Mouse (Mus musculus) brain, embryonic 14.5 days (tissue): ENCODE data around the gene Rec8. TPM values are rescaled to one million over a fixed set of nuclear protein-coding genes. Genes with fewer than 3 reads are reported as not detected.

Experiments
- DNase-seq: peaks from one replicate; pipeline ENCODE4 v3.0.0-alpha.2; 2011; ENCODE audit warnings: low read depth
- CTCF ChIP-seq: fragments of 200-500 bp; IDR thresholded peaks from 2 replicates; pipeline ENCODE4 v1.5.1; 2012; ENCODE audit warnings: inconsistent platforms, mild to moderate bottlenecking, moderate library complexity, borderline replicate concordance; ENCODE audit not compliant: insufficient read depth, insufficient read length; ENCODE audit errors: extremely low read depth
- POLR2A ChIP-seq: fragments of 200-500 bp; IDR thresholded peaks from 2 replicates; pipeline ENCODE4 v1.6.1; 2012; ENCODE audit warnings: mild to moderate bottlenecking, inconsistent platforms, borderline replicate concordance; ENCODE audit not compliant: poor library complexity, insufficient read depth, insufficient read length, severe bottlenecking; ENCODE audit errors: extremely low read depth
- polyA plus RNA-seq: library from polyadenylated mRNA; depleted of rRNA; stranded (reverse); fragments of >200 nt; gene quantifications from 2 replicates; pipeline ENCODE4 v1.2.3, GENCODE M21; 2012; rRNA removed

The Rec8 gene
- polyA plus RNA-seq: 15.9 and 18.4 TPM in 2 replicates

DNA sequence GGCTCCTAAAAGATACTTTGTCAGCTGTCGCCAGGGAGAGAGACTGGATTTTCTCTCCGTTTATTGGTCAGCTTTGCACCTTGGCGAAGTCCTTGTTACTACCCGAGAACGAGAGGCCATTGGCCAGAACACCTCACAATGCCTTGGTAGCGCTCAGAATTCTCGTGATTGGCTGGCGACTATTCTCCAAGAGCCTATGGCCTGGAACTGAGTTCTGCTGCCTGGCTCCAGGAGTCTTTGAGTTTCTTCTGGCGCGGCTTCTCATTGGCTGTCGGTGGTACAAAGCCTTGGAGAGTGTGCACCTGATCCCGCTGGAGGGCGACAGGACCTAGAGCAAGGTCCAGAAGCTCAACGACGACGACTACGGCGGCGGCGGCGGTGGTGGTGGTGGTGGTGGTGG is at the start of gene Rec8:
TSS of gene Rec8 (plus strand) at position 216 of the 400 bp plus-strand sequence.
- DNase-seq: peak; percentile 82
- TF ChIP-seq CTCF (no peak), POLR2A (no peak)

GRCm38 (mm10) chr14:55570588-55570987 is 47.2 kb upstream of the Rec8 start:
- no peak for DNase-seq
- TF ChIP-seq CTCF (no peak), POLR2A (no peak)

- TF ChIP-seq POLR2A: no peak
- TF ChIP-seq CTCF: no peak
- DNase-seq: no peak
Measured at GRCm38 (mm10) chr14:55571760-55572159, 46.1 kb upstream of the Rec8 start.

DNA sequence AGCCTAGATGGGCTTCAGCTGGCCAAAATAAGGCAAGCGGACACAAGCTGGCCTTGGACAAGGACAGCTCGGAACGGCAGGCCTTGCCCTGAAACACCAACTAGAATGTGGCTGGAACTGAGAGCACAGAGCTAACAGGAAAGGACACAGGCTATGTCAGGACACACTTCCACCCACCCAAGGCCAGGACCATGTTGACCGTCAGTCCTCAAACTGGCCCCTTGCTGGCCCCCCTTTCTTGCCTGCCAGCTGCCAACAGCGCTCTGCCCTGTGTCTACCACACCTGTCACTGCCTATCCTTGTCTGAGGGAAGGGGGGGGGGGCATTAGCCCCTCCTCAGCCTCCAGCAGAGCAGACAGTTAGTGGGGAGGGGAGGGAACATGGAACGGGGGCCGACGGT is 42.5 kb upstream of the Rec8 start, which contains the start of gene Fitm1:
TSS of gene Fitm1 (plus strand) at position 316 of the 400 bp plus-strand sequence.
- TF ChIP-seq CTCF (no peak), POLR2A (no peak)
- no peak for DNase-seq

GRCm38 (mm10) chr14:55575711-55576110 is 42.1 kb upstream of the Rec8 start:
- TF ChIP-seq CTCF (no peak), POLR2A (no peak)
- DNase-seq: no peak

GRCm38 (mm10) chr14:55576376-55576775 is 41.5 kb upstream of the Rec8 start:
- no peak for DNase-seq
- no peak for TF ChIP-seq CTCF
- no peak for TF ChIP-seq POLR2A

DNA sequence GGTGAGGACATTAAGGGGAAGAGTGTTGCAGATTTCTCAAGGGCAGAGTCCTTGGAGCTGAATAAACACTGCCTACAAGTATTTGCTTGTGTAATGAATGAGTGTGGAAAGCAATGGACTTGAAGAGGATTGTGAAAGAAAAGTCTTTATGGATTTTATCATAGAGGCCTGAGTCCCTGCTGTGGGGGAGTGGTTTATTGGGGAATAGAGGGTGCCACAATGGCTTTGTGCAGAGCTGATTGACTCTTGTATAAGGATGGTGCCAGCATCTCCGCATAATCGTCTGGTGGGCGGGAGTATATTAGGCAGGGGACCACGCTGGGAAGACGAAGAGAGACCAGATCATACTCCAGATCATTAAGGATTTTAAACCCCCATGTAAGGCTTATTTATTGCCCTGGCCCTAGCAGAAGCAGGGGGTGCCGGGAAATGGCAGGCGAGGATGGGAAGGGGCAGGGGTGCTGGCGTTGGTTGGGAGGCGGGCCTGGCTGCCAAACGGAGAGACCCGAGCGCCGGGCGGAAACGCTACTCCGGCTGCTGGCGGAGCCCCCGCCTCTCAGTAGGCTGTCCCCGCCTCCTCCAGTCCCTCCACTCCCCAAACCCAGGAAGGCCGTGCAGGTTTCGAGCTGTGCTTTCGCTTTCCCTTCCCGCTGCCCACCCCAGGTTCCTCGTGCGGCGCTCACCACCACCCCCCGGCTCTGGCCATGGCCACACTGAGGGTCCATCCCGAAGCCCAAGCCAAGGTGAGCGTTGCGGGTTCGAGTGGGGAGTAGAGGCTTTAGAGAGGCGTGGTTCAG is 39.8 kb upstream of the Rec8 start, which contains the start of gene Psme1:
TSS of gene Psme1 (plus strand) at position 253 of the 797 bp plus-strand sequence.
- TF ChIP-seq POLR2A (peak; percentile 45; the same call in 1 of the 2 replicates), CTCF (no peak)
- peak; percentile 93 for DNase-seq

- DNase-seq: peak; percentile 62
- no peak for TF ChIP-seq CTCF
- no peak for TF ChIP-seq POLR2A
Measured at GRCm38 (mm10) chr14:55578668-55579269, 39.1 kb upstream of the Rec8 start.

DNA sequence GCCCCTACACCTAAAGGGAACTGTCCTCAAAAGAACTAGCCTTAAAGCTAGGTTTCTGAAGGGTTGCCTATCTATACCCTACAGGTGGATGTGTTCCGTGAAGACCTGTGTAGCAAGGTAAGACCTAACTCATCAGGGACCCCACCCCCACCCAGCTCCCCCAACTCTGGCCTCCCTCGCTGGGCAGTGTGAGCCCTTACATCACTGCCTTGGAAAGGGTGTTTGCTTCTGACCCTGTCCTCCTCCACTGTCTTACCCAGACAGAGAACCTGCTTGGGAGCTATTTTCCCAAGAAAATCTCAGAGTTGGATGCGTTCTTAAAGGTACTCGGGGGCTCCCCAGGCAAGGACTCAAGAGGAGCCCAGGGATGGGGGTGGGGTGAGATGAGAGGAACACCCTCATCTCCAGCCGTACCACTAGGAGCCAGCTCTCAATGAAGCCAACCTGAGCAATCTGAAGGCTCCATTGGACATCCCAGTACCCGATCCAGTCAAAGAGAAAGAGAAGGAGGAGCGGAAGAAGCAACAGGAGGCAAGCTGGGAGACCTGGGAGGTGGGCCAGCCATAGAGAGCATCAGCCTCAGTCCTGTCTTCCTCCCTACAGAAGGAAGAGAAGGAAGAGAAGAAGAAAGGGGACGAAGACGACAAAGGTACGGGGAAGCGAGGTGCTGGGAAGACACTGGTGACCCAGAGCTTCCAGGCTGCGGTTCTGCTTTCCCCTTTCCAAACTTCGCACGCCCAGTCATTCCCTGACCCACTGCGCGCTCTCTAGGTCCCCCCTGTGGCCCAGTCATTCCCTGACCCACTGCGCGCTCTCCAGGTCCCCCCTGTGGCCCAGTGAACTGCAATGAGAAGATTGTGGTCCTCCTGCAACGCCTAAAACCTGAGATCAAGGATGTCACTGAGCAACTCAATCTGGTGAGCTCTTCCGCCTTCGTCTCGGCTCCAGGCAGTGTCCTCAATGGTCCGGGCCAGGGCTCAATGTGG is 38.0 kb upstream of the Rec8 start:
- no peak for DNase-seq
- TF ChIP-seq POLR2A: no peak
- TF ChIP-seq CTCF: no peak

DNA sequence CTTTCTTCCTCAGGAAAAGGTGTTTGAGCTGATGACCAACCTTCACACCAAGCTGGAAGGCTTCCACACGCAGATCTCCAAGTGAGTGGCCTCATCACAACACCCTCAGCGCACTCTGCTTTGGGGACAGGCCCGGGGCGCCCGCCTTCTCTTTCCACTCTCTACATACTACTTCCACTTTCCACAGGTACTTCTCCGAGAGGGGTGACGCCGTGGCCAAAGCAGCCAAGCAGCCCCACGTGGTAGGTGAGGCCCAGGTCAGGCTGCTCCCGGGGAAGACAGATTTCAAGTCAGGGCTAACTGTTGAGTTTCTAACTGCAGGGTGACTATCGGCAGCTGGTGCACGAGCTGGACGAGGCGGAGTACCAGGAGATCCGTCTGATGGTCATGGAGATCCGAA is 37.1 kb upstream of the Rec8 start:
- TF ChIP-seq CTCF: no peak
- TF ChIP-seq POLR2A: no peak
- DNase-seq: no peak

DNA sequence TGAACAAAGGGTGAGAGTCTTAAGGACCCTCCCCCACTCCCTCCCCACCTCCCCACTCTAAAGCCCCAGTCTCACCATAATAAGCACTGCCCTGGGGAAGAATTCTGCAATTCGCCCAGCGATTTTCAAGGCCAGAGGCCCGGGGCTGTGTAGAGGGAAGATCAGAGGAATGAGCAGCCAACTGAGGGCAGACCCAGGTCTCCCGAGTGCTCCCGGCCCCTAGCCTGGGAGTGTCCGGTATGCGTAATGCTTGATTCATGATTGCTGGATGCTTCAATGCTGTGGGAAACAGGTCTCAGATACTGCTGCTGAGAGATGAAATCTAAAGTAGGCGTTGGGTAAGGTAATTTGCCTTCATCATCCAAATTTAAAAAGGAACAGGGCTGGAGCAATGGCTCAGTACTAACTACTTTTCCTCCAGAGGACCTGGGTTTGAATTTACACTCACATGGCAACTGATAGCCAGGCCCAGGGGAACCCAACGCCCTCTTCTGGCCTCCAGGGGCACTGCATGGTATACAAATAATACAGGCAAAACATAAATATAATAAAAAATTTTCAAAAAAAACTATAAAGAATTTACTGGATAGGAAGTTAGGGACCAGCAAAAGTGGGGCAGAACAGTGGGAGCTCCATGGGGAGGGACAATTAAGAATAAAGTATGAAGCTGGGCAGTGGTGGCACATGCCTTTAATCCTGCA is 35.7 kb upstream of the Rec8 start:
- TF ChIP-seq CTCF (peak; percentile 43; the same call in 1 of the 2 replicates), POLR2A (no peak)
- DNase-seq: no peak

DNA sequence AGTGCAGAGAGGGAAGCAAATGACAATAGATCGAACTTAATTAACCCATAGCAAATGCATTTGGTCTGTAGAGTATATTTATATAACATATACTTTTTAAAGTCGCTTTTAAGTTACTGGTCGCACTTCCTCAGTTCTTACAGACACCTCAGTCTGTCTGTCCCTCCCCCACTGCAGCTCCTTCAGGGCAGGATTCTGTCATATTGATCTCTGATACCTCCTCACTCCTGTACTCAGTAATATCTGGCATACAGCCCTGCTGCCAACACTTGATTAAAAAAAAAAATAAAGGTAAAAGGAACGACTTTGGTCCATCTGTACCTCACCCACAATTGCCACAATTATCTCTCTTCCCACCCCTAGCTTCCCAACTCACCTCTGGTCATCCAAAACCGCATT is 33.5 kb upstream of the Rec8 start:
- no peak for DNase-seq
- TF ChIP-seq POLR2A: no peak
- TF ChIP-seq CTCF: no peak
